Mouse (Mus musculus) neural tube, embryonic 14.5 days (tissue): ENCODE measurements at regions not wholly inside any gene's neighbourhood (a gene's known extent, or its start where the extent isn't known, plus 50 kb on each side); places are given as distances from the start of the nearest gene placed in this dataset.
A peak's percentile ranks its signal among the peaks of the same experiment; 100 is the strongest.

Experiments used
- ATAC-seq: fragments of 200-750 bp; cut with Nextera tagmentation; 2 replicates; pipeline ENCODE4 v1.8.0; 2017; ENCODE audit warnings: low read depth, mild to moderate bottlenecking, moderate TSS enrichment, moderate library complexity
- H3K27ac ChIP-seq: fragments of 300-500 bp; sonication (generic); 2 replicates; pipeline ENCODE4 v1.5.1; 2014; ENCODE audit warnings: low read depth, mild to moderate bottlenecking, control low read depth, low read length, moderate library complexity, mixed read lengths
- H3K27me3 ChIP-seq: fragments of 300-500 bp; sonication (generic); 2 replicates; pipeline ENCODE4 v1.6.1; 2014; ENCODE audit warnings: low read length; ENCODE audit not compliant: control insufficient read depth, insufficient read depth
- H3K36me3 ChIP-seq: fragments of 300-500 bp; sonication (generic); 2 replicates; pipeline ENCODE4 v1.6.1; 2014; ENCODE audit warnings: low read length, mixed read lengths; ENCODE audit not compliant: control insufficient read depth, insufficient read depth
- H3K4me1 ChIP-seq: fragments of 300-500 bp; sonication (generic); 2 replicates; pipeline ENCODE4 v1.6.1; 2014; ENCODE audit warnings: low read length; ENCODE audit not compliant: control insufficient read depth, insufficient read depth
- H3K4me2 ChIP-seq: fragments of 300-500 bp; sonication (generic); 2 replicates; pipeline ENCODE4 v1.6.1; 2014; ENCODE audit warnings: mild to moderate bottlenecking, low read depth, low read length, control low read depth
- H3K4me3 ChIP-seq: fragments of 300-500 bp; sonication (generic); 2 replicates; pipeline ENCODE4 v1.5.1; 2014; ENCODE audit warnings: low read depth, low read length, control low read depth, mixed read lengths
- H3K9ac ChIP-seq: fragments of 300-500 bp; sonication (generic); replicated peaks from 2 replicates; pipeline ENCODE4 v1.6.1; 2014; ENCODE audit warnings: low read depth, mild to moderate bottlenecking, control low read depth, low read length, mixed read lengths
- H3K9me3 ChIP-seq: fragments of 300-500 bp; sonication (generic); 2 replicates; pipeline ENCODE4 v1.6.1; 2016; ENCODE audit warnings: low read length; ENCODE audit not compliant: control insufficient read depth
- whole genome bisulfite sequencing: fragments of 180-500 bp; shearing (Covaris S2); extraction: QIAGEN DNeasy Blood & Tissue Kit; methylation state at CpG from one replicate; pipeline ENCODE4 v1.1.7; 2014; 5-methylcytosine and 5-hydroxymethylcytosine counted together

DNA sequence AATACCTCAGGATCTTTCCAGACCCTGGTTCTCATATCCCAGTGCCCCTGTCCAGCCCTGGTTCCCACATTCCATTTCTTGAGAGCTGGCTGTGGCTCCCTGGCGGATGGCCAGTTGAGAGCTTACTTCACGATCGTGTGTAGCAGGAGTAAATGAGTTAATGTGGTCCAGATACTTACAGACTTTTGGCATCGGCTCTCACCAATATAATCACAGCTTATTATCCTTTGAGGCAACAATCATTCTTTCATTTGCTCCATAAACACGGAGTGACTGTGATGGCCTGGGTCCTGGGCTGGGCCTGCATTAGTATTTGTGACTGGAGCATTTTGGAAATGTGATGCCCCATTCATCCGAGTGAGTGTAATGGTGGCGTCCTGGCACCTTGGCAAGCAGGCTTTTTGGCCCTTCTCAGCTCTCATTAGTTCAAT is 103.5 kb downstream of the Btg1 start:
- H3K4me3 ChIP-seq: no peak overlapping the region
- no peaks in the 10 kb centered on the region for H3K9me3 ChIP-seq
- no peak overlapping the region for H3K4me2 ChIP-seq
- H3K4me1 ChIP-seq: no peaks in the 10 kb centered on the region
- no peaks in the 10 kb centered on the region for H3K27me3 ChIP-seq
- 64% methylated on average over 7 of the region's 7 CpGs for WGBS
- H3K9ac ChIP-seq: no peak overlapping the region
- no peaks in the 10 kb centered on the region for H3K36me3 ChIP-seq
- ATAC-seq: no peak
- H3K27ac ChIP-seq: no peak overlapping the region

DNA sequence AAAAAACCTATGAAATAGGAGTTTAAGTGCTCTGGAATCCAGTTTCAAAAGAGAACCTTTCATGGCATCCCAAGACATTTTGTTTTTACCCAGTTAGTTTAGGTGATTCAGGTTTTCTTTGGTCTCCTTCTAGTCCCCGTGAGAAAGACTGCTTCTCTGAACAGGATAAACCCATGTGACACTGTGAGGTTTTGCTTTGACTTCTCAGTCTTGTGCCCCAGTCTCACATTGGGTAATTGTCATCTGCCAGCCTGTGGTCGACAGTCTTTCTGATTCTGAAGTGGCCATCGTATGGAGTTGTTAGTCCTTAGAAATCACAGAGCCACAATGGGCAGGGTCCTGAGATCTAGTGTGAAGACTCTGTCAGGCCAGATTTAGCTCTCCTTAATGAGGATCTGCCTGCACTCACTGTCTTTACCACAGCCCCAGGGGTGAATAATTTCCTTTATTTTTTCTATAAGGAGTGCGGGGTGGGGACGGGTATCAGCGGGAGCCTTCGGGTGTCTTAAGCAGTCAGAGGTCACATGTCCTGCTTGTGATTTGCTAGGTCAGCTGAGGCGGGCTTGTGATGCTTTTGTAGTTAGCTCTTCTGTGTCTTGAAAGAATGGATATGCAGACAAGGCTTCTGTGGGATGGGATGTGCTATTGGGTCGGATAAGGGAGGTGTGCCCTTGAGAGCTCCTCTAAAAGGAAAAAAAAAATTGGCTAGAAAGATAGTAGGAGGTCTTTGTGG is 104.3 kb downstream of the Btg1 start:
- Histone ChIP-seq H3K4me2 (no peak overlapping the region), H3K27ac (no peak overlapping the region), H3K4me1 (no peaks in the 10 kb centered on the region), H3K36me3 (no peaks in the 10 kb centered on the region), H3K9me3 (no peaks in the 10 kb centered on the region), H3K4me3 (no peak overlapping the region), H3K27me3 (no peaks in the 10 kb centered on the region), H3K9ac (no peak overlapping the region)
- ATAC-seq: no peak
- 26% methylated on average over 9 of the region's 9 CpGs for WGBS

GRCm38 (mm10) chr10:96722491-96722890 is 105.7 kb downstream of the Btg1 start:
- Histone ChIP-seq H3K27me3 (no peaks in the 10 kb centered on the region), H3K9ac (no peak overlapping the region), H3K9me3 (no peaks in the 10 kb centered on the region), H3K27ac (peak overlapping the region; percentile 35; the same call in 1 of the 2 replicates), H3K4me1 (no peaks in the 10 kb centered on the region), H3K4me2 (no peak overlapping the region), H3K36me3 (no peaks in the 10 kb centered on the region), H3K4me3 (no peak overlapping the region)
- 22% methylated on average over 9 of the region's 9 CpGs for WGBS
- peak; percentile 94 for ATAC-seq

- H3K4me1 ChIP-seq: no peaks in the 10 kb centered on the region
- 92% methylated on average over 6 of the region's 6 CpGs for WGBS
- ATAC-seq: no peak
Observed at GRCm38 (mm10) chr10:96723071-96723470, 106.3 kb downstream of the Btg1 start.

GRCm38 (mm10) chr10:96724436-96725175 is 107.8 kb downstream of the Btg1 start:
- no peaks in the 10 kb centered on the region for H3K4me1 ChIP-seq
- H3K4me2 ChIP-seq: no peak overlapping the region
- WGBS: 50% methylated on average over 11 of the region's 11 CpGs
- H3K4me3 ChIP-seq: no peak overlapping the region
- no peak overlapping the region for H3K27ac ChIP-seq
- no peaks in the 10 kb centered on the region for H3K27me3 ChIP-seq
- H3K9me3 ChIP-seq: no peaks in the 10 kb centered on the region
- H3K36me3 ChIP-seq: no peaks in the 10 kb centered on the region
- no peak for ATAC-seq
- H3K9ac ChIP-seq: no peak overlapping the region

More at GRCm38 (mm10) chr10:96723071-96723470, 106.3 kb downstream of the Btg1 start:
- Histone ChIP-seq H3K9me3 (no peaks in the 10 kb centered on the region), H3K36me3 (no peaks in the 10 kb centered on the region), H3K27me3 (no peaks in the 10 kb centered on the region), H3K9ac (no peak overlapping the region), H3K4me3 (no peak overlapping the region), H3K4me2 (no peak overlapping the region), H3K27ac (no peak overlapping the region)

GRCm38 (mm10) chr10:96726801-96727780 is 110.3 kb downstream of the Btg1 start:
- Histone ChIP-seq H3K4me3 (no peak overlapping the region), H3K9ac (no peak overlapping the region), H3K4me2 (no peak overlapping the region), H3K27me3 (no peaks in the 10 kb centered on the region), H3K36me3 (no peaks in the 10 kb centered on the region), H3K9me3 (no peaks in the 10 kb centered on the region), H3K4me1 (no peaks in the 10 kb centered on the region), H3K27ac (no peak overlapping the region)
- ATAC-seq: no peak
- 91% methylated on average over 12 of the region's 12 CpGs for WGBS

- no peak for ATAC-seq
- H3K27ac ChIP-seq: no peak overlapping the region
- H3K9me3 ChIP-seq: no peaks in the 10 kb centered on the region
- no peak overlapping the region for H3K9ac ChIP-seq
- H3K4me1 ChIP-seq: no peaks in the 10 kb centered on the region
- no peaks in the 10 kb centered on the region for H3K27me3 ChIP-seq
- 41% methylated on average over 5 of the region's 5 CpGs for WGBS
- H3K36me3 ChIP-seq: no peaks in the 10 kb centered on the region
- no peak overlapping the region for H3K4me2 ChIP-seq
- H3K4me3 ChIP-seq: no peak overlapping the region
Observed at GRCm38 (mm10) chr10:96733581-96733980, 116.8 kb downstream of the Btg1 start.

- no peak for ATAC-seq
- H3K27ac ChIP-seq: no peak overlapping the region
- no peaks in the 10 kb centered on the region for H3K27me3 ChIP-seq
- H3K36me3 ChIP-seq: no peaks in the 10 kb centered on the region
- no peak overlapping the region for H3K4me2 ChIP-seq
- no peak overlapping the region for H3K9ac ChIP-seq
- WGBS: 94% methylated on average over 11 of the region's 11 CpGs
- H3K4me1 ChIP-seq: no peaks in the 10 kb centered on the region
- H3K4me3 ChIP-seq: no peak overlapping the region
- H3K9me3 ChIP-seq: no peaks in the 10 kb centered on the region
Observed at GRCm38 (mm10) chr10:96735146-96735545, 118.3 kb downstream of the Btg1 start.
